Mouse (Mus musculus): ENCODE measurements around the gene Hoxa5.

Hoxa5 gene

GRCm38 (mm10) chr6:52212556-52213118 is 8.2 kb upstream of the Hoxa5 start:
- DNase-seq, result no peak

GRCm38 (mm10) chr6:52211961-52212360 is 7.6 kb upstream of the Hoxa5 start:
- DNase-seq, result no peak

- DNase-seq, result peak; percentile 52
These were observed 7.0 kb upstream of the Hoxa5 start for GRCm38 (mm10) chr6:52211170-52211935.

DNA sequence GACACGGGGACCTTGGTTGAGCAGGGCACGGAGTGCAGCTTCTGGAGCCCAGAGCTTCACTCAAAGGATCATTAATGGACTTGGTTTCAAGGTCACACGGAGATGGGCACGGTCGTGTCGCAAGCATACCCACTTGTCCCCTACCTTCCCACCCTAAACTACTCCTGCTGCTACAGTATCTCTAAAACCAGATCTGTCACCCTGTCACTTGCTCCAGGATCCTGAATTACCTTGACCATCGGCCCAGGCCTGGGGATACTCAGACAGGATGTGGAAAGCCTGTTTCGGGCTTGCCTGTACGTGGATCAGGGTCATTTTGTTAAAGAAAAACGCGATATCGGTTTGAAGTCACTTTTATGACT is 5.3 kb upstream of the Hoxa5 start:
- DNase-seq, result no peak

DNA sequence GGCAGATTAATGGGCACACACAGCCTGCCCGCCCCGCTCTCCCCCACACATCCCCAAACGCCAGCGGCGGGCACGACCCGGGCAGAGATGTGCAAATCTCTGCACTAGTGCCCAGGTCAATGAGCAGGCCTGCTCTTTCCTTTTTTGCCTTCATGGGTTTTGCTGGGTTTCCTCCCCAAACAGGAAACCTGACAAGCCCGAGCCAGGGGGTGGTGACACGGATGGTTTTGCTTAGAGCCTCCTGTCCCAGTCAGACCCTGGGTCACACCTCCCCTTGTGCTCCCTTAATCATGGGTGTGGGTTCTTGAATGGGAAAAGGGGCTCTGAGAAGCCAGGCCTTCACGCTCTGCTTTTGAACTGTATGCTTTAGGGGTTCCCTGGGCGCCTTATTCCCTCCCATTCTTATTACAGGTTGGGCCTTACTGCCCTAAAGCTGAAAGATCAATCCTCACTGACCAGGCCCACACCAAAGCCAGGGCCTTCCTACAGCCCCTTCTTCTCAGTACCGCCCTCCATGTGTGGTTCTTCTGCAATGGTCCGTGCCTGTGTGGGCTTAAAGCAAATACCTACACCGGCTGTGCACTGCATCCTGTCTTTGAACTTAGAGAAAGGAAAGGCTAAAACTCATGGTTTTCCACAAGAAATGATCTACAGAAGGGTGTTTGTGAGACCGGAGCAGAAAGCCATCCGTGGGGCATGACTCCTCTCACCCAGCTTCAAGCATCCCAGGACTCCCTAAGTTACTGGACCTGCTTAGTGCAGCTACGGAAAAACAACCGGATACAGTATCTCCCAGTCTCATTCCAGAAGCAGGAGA is 4.7 kb upstream of the Hoxa5 start:
- DNase-seq, result no peak

- no peak for DNase-seq
These were observed 3.9 kb upstream of the Hoxa5 start, which contains the start of gene Hoxa6 for GRCm38 (mm10) chr6:52208072-52208867. Gene Hoxa6 (minus strand): TSS chr6:52208722.

GRCm38 (mm10) chr6:52207684-52207976 is 3.2 kb upstream of the Hoxa5 start:
- DNase-seq, result no peak

DNA sequence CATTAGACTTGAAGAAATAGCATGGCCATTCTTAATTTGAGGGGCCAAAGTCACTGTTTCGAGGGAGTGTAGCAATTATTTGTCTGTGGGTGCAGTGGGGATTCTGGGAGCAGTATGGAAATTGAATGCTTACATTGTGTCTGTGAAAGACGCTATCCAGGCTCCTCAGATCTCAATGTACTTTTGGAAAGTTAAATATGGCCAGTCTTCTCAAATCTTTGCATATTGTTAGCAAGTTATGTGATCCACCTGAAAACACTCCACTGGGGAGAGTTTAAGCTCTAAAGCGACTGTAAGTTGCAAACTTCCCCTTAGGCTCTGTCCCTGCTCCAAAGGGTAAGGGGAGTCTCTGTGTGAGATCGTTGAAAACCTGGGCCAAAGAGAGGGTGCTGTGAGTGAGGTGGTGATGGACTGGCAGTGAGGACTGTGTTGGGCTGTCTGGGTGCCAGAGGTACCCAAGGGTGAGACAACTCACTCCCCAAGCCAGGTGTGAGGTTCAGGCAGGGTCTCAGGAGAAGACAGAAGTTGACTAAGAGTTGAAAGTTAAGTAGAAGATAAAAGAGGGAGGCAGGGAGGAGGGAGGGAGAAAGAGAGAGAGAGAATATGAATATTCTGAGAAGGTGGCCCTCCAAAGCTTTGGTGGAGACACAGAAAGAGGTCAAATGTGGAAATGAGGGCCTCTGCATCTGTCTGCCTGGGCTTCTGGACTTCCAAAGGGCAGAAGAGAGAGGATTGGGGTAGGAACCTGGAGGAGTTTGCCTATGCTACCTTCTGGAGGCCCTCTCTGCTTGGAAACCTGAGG is 2.7 kb upstream of the Hoxa5 start:
- DNase-seq, result no peak

- no peak for DNase-seq
These were observed 1.5 kb upstream of the Hoxa5 start for GRCm38 (mm10) chr6:52205638-52206621.

- no peak for DNase-seq
These were observed 834 bp upstream of the Hoxa5 start for GRCm38 (mm10) chr6:52205221-52205620.

DNA sequence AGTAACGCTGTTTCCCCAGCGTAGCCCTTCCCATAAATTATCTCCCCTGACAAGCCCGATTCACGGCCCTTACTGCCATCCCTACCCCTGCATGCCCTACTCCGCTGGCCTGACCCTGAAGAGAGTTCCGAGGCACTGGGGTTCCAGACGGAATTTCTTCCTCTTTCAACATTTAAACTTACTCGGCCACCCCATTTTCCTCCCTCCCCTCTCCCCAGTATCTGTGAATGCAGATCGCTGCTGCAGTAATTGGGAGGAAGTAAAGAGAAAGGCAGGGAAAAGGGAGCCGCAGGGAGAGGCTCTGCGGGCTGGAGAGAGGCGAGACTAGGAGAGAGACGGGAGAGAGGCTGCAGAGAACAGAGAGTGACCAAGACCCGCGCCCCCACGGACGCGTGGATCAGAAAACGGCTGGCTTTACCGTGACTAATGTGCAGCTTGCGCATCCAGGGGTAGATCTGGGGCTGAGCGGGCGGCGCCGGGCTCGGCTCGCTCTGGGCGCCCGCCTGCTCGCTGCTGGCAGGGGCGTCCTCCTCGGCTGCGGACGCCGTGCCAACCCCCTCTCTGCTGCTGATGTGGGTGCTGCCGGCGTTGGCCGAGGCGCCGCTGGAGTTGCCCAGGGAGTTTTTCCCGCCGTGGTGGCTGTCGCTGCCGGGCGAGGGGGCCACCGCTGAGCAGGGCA is 877 bp downstream of the Hoxa5 start:
- DNase-seq, result no peak

GRCm38 (mm10) chr6:52203121-52203370 is 1.3 kb downstream of the Hoxa5 start:
- DNase-seq, result no peak

GRCm38 (mm10) chr6:52202362-52203120 is 1.8 kb downstream of the Hoxa5 start:
- DNase-seq, result no peak

DNA sequence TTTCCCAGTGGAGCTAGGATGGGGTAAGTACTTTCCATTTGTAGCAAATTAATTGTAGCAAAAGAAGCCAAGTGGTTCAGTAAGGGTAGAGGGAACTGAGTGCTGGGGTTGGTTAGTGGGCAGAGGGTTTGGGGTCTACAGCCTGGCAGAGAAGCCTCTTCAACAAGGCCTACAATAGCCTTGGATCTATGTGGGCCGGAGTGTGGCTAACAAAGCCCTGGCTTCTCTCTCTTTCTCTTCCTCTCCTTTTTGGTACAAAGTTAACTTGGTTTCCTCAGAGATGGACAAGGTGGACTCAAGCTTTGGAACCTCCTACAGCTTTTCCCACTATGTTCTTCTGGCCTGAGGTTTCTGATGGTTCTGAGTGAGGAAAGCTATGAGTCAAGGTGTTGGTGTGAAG is 3.1 kb downstream of the Hoxa5 start:
- no peak for DNase-seq

- no peak for DNase-seq
These were observed 3.6 kb downstream of the Hoxa5 start for GRCm38 (mm10) chr6:52200751-52201250.

DNA sequence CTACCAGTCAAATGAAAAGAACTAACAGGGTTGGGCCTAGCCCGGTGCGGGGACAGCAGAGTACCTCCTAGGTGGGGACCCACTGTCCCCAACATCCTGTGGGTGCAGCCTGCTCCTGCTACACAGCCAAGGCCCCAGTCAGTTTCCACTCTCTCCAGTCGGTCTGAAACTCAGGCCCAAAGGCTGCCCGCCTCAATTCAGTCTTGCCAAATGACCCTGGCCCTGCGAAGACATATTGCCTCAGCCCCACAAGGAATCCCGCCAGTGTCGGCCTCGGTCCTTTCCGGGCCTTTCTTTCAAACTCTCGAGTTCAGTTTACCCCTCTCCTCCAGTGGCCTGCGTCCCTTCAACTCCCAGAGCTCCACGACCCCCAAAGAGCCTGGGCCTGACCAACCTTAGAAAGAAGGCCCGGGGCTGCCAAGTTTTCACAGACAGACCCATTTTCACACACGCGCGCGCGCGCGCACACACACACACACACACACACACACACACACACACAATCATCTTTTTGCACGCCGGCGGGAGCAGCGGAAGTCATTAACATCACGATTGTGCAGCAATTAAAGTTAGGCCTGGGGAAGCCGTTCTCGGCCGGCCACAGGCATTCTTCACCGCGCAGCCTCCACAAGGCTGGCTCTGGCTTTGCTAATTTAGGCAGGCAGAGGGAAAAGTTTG is 4.2 kb downstream of the Hoxa5 start:
- DNase-seq, result no peak

GRCm38 (mm10) chr6:52197271-52197670 is 7.1 kb downstream of the Hoxa5 start:
- no peak for DNase-seq

- DNase-seq, result no peak
These were observed 7.6 kb downstream of the Hoxa5 start for GRCm38 (mm10) chr6:52196811-52197210.

DNA sequence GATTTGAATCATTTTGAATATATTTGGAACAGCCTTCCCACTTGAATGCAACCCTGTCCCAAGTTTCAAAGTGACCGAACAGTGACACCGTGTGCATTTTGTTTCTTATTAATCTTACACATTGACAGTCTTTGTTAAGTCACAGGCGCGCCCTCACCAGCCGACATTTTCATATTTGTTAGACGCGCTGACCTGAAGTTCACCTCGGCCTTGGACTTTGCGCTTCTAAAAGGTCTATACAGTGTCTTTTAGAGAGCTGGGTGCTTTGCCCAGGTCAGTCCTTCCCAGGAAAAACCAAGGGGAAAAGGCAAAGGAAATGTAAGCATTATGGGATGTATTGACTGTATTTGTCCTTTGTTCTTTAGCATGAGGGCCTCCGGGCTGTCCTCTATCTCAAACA is 9.7 kb downstream of the Hoxa5 start:
- no peak for DNase-seq
